Mouse (Mus musculus) testis, postnatal 14 days (tissue): ENCODE data around the gene Uchl1.

Experiments
- DNase-seq: peaks from one replicate; pipeline ENCODE4 v3.0.0; 2021; ENCODE audit warnings: low spot score

Uchl1 gene

DNA sequence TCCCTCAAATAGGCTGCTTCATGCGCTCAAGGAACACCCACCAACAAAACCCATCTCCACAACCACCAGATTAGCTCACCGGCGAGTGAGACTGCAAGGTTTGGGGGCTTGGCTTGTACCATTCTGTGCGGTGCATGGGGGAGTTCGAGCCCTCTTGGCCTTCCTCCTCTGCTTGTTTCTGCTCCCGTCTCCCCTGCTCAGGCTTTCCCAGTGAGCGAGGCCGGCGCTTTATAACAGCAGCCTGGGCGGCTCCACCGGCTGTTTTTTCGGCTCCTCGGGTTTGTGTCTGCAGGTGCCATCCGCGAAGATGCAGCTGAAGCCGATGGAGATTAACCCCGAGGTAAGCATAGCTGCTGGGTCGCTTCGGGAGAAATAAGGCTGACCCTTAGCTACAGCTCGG lies at the start of gene Uchl1:
Uchl1 (plus strand) TSS at position 109 of the 400 bp plus-strand sequence.
- DNase-seq = peak; percentile 89

DNA sequence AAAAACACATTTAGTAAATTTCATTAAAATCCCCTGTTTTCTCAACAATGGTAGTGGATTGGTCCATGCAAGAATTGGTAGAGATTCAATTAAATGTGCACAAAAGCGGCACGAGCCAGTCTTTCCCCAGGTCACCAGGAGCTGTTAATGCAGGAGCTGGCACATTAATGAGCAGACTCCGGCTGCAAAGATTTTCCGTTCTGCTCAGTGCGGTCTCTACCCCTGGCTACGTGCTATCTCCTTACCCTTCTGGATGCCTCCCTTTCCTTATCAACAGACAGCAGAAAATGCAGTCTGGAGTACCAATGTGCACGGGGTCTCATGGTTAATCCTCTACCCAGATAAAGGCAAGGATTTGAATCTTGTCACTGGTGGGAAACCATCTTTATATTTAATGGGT lies 48.1 kb upstream of the Uchl1 start:
- DNase-seq = no peak

DNA sequence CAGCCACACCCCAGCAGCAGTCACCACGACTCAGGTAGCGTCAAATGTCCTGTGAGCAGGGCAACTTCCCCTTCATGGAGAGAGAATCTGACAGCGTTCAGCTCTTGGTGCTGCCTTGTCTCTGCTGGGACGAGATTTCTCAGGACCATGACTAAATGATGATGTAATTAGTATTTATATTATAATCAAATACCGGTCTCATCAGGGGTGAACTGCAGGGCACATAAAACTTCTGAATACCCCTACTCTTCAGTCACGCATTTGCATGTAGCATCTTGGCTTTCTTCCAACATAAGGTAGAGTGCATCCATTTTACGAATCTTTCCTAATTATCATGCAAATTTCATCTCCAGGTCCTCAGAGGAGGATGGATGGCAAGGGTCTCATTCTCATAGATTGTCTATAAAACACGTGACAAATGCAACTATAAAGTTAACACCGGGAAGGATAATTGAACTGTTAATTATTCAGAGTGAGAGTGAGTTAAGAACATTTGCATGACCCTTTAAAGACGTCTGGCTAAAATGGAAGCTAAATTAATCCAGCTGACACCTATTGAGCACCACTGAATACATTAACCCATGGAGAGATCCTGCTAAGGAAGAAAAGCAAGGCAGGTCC lies 40.3 kb upstream of the Uchl1 start:
- DNase-seq = no peak

DNA sequence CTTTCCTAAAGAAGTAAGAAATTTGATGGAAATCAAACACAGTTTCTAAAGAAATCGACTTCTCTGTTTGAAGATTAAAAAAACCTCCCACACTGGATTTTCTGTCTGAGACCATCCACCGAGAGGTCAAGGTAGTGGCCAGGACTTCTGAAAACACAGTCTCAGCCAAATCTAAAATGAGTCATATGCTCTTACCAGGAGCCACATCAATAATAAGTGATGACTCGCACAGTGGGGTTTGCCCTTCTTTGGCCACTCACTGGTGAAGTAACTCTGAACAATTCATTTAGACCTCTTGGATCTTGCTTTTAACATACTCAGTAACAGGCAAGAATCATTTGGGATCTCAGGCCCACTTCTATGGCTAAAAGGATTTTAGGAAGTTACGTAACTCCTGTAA lies 33.7 kb upstream of the Uchl1 start:
- no peak for DNase-seq

DNA sequence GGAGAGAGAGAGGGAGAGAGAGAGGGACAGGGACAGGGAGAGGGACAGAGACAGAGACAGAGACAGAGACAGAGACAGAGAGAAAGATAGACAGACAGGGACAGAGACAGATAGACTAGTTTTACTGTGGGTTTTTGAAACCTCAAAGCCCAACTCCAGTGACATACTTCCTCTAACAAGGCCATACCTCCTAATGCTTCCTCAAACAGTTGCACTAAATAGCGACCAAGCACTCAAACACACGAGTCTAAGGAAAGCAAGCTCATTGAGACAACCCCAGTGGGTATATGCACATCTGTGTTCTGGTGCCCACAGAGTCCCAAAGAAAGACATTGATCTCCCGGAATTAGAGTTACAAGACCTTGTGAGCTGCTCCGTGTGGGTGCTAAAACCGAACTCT lies 32.6 kb upstream of the Uchl1 start:
- no peak for DNase-seq

DNA sequence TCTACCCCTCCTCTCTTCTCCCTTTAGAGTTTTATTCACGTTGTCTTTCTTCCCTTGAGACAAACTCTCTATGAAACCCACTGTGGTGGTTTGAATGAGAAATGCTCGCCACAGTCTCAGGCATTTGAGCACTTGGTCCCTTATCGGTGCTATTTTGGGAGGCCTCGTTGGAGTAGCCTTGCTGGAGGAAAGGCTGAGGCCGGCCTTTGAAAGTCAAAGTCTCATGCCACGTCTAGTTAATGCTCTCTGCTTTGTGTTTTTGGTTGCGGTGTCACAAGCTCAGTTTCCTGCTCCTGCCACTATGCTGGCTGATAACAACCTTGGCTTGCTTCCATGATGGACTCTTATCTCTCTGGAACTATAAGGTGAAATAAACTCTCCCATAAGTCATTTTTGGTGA lies 28.4 kb upstream of the Uchl1 start:
- no peak for DNase-seq

DNA sequence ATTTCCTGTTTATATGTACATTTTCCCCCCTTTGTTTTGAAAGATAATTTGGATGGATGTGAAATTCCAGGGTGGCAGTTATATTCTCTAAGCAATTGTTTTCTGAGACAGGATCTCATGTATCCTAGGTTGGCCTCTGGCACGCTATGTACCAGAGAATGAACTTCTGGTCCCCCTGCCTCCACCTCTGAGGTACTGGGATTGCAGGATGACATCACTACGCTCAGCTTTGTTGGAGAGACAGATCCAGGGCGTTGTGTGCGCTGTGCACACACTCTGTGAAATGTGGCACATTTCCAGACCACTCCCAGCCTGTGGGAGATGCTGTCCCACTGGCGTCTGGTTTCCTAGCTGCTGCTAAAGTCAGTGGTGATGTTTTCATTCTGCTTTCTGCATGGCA lies 21.7 kb upstream of the Uchl1 start:
- DNase-seq = no peak

DNA sequence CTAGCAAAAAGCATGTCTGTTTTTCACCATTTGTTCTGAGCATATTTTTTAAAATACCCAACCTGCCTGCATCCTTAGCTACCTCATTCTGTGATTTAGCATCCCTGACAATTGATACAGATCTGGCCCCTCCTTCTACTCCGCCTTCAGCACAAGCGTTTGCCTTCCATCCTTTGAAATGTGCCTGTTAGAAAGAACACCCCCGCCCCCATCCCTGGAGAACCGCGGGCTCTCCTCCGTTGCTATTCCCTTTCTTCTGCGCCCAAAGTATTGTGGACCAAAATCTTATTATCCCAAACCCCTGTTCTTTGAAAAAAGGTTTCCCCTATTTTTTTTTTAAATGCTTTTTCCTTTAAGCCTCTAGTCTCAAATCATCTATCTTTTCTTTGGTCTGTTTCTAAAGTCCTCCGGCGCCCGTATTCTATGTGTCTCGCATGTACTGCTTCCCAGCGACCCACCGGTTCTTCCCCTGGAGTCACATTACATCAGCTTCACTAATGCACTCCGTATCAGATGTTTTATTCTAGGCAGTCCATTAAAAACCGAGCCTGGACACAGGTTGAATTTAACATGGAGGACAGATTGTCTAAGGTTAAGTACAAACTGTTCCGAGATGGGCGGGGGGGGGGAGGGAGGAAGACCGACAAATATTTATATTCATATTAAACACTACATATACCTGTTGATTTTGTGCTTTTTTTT lies 551 bp upstream of the Uchl1 start:
- DNase-seq = no peak

DNA sequence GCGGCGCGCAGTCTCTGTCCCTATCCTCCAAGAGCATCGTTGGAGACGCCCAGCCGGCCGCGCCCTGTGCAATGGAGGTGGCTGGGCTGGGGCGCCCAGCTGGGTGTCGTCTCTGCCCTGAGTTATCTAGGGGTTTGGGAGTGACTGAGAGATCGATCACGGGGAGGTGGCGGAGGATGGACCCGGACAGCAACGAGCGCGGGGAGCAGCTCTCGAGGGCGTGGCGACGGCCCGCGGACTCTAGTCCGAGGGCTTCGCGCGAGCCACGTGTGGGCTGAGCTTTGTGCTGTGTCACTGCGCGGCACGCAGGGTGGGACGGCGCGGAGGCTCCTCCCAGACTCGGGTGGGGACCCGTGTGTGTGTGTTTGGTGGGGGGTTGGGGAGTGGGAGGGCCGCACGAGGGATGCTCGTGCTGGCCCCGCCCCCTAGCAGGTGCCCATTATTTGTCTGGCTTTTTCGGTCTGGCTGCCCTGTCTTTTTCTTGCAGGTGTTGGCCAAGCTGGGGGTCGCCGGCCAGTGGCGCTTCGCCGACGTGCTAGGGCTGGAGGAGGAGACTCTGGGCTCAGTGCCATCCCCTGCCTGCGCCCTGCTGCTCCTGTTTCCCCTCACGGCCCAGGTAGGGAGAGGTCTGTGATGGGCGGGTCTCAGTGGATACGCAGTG lies 696 bp downstream of the Uchl1 start:
- DNase-seq = peak; percentile 84

DNA sequence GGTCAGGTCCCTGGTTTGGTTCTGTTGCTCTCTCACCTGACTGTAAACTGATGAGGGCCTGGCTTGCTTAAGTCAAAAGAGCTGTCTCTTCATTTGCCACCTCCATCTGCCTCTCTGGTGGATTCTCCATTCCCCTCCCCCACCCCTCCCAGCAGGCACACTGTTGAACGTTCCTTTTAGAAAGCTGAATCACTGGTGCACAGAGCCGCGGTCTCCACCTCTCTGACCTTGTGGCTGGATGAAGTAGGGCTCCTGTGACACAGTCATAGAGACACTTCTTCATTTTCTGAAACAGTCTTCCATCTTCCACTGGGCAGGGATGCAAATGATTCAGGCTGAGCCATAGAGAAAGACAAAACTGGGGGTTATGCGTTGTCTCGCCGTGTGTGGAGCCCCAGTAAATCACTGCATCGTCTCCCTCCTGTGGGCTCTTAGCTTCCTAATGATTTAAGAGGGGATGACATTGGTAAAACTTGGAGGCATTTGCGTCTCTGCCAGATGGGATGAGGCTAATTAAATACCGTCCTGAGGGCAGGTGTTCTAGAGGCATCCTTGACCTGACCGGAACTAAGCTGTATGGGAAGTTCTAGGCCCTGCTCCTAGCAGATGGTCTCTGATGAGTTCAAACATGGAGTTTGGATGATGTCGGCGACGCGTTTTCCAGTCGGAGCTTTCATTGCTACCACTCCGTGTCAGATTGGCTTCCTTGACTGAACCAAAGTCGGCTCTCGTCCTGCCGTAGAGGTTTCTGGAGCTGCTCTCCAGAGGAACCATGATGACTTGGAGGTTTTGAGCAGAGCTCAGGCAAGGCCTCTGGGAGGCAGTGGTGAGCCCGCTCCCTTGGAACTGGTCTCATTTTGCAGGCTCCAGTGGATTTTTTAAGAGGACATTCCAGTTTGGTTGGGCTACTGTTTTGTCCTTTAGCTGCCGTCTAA lies 1.8 kb downstream of the Uchl1 start:
- no peak for DNase-seq

DNA sequence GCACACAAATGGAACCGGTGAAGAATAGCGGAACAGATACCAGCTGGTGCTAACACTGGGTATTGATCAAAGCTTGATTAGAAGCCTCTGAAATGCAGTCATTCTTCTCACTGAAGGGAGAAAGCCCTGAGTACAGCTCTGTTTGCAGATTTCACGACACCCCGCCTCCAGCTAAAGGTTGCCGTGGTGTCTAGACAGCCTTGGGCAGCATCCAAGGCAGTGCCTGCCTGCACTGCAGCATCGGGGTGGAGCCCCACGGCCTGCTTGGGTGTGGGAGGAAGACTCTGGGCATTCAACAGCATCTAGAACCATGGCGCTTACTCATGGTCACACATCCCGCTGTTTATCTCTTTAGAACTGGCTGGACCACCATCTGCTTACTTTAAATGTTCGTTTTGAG lies 3.3 kb downstream of the Uchl1 start:
- DNase-seq = no peak

DNA sequence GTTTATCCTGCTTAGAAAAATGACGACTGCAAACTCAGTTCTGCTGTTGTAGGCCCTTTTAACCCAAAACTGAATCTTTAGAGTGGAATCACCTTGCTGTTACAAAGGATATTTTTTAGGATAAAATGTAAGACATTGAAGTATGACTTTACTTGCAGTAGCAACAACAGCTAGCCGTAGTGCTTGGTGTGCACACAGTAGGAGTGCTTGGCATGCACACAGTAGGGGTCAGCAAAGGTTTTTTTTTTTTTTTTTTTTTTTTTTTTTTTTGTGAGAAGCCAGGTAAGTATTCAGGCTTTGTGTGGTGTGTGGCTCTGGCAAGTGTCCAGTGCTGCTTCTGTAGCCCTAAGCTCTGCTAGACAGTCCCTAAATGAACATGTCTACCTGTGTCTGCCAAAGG lies 10.0 kb downstream of the Uchl1 start:
- no peak for DNase-seq

DNA sequence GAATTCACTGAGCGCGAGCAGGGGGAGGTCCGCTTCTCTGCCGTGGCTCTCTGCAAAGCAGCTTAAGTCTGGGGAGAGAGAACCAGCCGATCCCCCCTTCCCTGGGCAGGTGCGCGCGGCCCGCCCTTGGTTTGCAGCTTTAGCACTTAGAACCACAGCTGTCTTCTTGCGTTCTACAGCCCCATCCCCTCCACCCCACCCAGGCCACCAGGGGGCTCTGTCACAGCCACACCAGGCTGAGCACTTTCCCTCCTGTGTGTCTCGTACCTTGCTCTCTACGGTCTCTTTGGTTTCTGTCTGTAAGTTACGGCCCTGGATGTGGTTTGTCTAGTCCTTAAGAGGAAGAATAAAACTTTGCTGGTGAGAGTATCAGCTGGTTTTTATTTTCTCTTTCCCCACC lies 11.0 kb downstream of the Uchl1 start:
- no peak for DNase-seq

DNA sequence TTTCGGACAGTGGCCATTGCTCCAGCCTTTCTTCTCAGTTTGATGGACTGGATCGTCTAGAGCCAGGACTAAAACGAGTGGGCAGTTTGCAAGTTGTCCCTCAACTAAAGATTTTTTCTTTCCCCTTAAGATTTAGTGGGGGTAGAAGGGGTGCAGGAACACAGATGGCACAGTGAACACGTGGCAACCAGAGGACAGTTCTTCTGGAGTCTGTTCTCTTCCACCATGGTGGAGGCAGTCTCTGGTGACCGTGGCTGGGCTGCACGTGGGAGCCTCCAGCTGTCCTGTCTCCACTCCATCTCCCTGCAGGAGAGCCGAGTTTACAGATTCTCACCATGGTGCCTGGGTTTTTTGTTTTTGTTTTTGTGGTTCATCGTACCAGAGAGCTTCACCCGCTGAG lies 11.8 kb downstream of the Uchl1 start:
- no peak for DNase-seq

DNA sequence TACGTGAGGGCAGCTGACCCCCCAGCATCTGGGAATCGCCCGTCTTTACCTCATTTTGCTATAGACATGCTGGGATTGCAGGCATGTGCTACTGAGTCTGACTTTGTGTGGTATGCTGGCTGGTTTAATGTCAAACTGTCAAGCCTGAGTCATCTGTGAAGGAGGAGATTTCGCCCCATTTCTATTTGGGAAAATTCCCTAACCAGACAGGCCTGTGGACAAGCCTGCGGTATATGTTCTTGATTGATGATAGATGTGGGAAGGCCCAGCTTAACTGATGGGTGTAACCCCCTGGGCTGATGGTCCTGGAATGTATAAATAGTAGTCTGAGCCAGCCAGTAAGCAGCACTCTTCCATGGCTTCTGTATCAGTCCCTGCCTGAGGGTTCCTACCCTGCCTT lies 12.4 kb downstream of the Uchl1 start:
- no peak for DNase-seq

DNA sequence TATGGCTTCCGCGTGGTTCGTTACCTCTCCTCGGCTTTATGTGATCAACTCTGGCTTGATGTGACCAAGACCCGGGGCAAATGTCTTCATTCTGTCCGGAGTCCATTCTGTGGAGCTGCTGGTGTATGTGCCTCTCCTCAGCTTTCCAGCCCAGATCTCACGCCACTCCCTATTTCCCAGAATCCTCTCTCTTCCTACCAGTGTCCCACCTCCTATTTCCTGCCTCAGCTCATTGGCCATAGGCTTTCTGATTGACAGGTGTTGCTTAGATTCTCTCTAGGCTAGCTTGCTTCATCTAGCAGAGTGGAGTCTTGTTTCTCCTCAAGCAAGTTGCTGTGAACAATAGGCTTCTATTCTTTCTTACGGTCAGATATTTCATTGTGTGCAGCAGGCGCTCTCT lies 13.9 kb downstream of the Uchl1 start:
- no peak for DNase-seq

DNA sequence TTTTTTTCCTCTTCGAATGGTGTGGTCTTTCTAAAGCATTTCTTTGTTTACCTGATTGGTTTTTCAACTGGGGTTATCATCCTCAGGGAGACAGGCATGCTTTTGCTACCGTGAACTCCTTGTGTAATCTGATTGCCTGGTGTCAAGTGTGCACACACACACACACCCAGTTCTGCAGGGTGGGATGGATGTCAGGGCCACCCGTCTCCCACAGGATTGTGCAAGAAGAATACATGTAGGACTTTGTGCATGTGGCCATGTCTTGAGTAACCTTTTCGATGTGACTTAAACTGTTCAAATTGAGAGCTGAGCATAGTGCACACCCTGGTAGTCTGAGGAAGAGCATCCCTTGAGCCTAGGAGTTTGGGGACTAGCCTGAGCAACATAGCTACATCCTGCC lies 17.3 kb downstream of the Uchl1 start:
- DNase-seq = no peak

DNA sequence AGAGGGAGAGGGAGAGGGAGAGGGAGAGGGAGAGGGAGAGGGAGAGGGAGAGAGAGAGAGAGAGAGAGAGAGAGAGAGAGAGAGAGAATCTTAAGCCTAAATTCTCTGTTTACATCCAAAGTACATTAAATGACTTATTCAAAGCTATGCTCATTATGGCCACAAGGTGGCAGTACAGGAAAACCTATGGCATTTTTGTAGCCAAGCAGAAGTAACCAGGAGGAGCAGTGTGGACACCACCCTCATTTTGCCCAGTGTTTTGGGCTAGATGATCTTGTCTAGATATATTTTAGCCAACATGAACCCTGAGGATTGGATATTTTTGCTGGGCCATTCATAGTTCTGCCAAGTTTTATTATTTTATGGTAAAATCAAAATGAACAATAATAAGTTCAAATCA lies 21.2 kb downstream of the Uchl1 start:
- DNase-seq = no peak

DNA sequence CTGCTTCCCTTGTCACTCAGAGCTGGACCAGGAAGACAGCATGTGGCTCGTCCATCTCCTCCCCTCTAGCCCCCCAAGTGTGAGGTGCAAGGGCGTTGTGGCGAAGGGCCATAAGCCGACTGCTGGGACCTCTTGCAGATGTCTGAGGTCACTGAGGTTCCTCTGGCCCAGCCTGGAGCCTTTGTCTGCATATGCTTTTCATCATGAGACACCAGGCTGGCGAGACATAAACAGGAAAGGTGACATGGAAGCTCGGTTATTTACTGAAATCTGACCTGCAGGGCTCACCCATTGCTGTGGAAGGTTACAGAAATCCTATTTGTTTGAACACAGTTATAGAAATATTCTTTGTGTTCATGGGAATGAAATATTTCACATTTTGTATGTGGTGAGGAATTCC lies 24.0 kb downstream of the Uchl1 start:
- DNase-seq = no peak

DNA sequence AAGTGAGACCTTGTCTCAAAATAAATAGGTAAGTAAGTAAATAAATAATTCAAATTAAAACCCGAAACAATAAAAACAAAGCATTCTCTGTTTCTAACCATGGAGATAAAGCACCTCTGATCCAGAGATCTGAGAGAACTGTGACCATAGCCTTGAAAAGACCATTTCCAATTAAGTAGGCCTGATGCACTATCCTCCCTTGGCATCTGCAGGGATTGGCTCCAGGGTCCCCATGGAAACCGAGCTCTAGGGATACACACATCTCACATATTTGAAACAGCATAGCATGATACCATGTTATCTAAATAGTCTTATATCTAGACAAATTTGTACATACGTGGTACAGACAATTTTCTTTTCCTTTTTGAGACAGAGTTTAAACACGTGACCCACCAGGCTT lies 26.1 kb downstream of the Uchl1 start:
- no peak for DNase-seq

DNA sequence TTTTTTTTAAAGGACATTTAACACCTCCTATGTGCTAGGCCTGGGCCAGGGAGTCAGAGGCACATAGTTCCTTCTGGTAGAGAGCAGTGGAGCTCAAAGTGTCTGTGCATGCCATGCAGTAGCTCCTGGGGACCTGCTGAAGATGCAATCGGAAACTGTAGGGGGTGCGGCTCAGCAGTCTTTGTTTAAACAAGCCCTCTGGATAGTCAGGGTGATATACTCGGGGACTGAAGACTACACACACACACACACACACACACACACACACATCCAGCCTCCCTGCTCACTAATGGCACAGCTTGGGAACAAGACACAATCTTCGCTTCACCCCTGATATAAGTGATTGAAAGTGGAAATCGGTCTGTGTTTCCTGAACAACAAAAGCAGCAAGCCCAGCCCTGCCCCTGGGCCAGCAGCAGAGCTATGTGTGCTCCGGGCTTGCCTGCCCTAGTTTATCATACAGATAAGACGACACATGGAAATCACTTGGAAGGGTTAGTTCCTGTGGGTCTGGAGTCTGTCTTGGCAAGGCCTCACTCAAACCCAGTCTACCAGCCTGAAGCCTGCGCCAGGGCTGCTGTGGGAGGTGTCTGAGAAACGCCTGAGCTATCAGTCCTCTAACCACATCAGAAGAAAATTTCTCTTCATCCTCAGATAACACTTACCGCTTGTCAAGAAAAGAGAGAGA lies 27.6 kb downstream of the Uchl1 start:
- DNase-seq = no peak

DNA sequence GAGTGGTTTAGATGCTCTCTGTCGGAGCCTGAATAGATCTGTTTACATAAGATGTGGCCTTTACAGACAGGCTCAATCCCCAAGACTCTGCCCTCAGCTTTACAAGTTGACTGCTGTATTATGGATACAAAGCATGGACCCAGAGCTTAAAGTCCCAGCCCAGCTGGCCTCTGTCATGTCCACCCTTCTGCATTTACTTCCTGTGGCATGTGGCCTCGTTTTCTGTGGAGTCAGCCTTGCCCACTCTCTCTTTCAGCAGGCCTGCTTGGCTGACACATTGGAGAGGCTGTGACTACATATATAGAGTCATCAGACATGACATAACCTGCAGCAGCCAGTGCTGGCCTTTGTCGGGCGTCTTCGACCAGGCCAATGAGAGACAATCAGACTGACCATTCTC lies 32.0 kb downstream of the Uchl1 start:
- DNase-seq = no peak
